Mouse (Mus musculus): ENCODE data around the gene Hmgxb4.
A peak's percentile ranks its signal among the peaks of the same experiment; 100 is the strongest.
"Not testable (repeated sequence)": the region's sequence is repeated elsewhere in the genome, so short reads cannot be mapped to it uniquely, and the experiment has no call there.

Hmgxb4 gene

DNA sequence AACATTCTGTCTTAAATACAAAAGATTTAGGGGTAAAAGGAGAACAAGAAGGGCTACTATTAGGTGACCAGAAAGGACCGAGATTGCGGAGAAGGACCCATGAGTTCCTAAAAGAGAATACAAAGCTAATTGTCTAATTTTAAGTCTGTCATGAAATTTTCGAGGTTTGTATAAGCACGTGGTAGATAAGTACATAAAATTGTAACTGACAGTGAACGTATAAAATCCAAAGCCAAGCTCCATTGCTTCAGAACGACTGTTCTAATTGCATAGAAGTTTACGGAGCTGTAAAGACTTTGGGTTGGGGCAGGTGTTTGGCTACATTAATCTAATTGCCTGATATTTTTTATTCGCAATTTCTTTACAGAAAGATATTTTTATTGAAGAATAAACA, at the start of gene Hmgxb4:
Gene Hmgxb4 (plus strand): TSS at position 276 of the 394 bp plus-strand sequence.
- DNase-seq (ENCODE audit: low read depth, low spot score) = no peak

DNA sequence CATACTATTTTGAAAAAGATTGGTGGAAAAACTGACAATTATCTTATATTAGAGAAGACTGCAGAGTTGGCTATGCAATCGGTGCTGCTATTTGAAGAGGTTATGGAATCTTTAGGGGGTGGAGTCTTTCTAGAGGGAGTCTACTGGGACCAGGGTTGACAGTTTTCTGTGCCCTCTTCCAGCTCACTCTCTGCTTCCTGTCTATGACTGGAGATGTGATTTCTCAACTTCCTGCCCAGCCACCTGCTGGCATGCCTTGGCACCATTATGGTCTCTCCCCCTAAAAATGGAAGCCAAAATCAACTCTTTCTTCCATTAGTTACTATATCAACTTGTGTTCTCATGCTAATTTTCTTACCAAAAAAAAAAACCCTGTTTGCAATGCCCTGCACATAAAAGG, 43.7 kb upstream of the Hmgxb4 start:
- no peak for DNase-seq (ENCODE audit: low read depth, low spot score)

DNA sequence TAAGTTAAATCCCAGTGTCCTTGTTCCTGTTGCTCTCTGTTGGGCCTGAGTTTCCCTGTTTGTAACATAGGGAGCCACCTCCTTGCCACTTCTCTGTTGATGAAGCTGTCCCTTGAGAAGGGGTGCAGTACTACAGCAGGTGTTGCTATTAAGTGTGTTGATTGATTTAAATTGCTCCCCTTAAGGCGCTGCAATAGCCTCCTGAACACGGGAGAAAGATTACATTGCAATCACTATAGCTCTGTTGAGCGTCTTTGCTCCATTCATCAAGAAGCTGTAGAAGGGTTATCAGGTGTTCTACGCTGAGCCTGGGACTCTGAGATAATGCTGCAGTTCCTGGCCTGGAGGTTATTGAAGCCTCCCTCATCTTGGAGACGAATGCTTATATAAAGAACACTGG, 29.2 kb upstream of the Hmgxb4 start:
- DNase-seq (ENCODE audit: low read depth, low spot score) = no peak

DNA sequence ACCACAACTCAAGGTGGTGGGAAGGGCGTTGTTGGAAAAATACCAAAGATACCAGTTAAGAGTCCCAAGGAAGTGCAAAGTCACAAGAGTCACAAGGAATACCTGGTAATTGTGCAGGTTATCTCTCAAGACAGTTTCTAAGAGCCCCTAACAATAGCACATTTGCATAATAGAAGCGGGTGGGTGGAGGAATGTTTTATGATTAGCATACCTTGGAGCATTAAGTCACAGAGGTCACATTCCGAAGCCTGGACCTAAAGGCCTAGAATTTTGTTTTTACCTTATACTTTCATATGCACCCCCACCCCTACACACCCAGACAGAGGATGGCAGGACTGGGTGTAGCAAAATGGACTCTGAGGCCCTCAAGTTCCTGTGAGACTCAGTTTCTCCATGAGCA, 22.9 kb upstream of the Hmgxb4 start:
- not testable (repeated sequence) for DNase-seq (ENCODE audit: low read depth, low spot score)

DNA sequence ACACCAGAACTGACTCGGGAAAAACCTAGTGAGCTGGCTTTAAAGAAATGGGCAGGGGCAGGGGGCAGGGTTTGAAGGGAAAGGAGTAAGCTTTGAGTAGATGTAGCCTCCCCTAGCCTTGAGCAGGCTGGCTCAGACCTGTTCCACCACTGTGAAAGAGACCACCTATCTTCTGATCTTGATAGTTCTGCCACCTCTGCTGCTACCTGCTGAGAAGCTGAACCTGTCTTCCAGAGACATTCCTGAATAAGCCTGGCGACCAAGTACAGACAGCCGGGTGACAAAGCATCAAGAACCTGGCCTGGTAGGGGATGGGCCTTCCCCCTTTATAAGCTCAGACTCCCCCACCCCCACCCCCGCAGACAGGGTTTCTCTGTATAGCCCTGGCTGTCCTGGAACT, 21.5 kb upstream of the Hmgxb4 start:
- DNase-seq (ENCODE audit: low read depth, low spot score) = no peak

DNA sequence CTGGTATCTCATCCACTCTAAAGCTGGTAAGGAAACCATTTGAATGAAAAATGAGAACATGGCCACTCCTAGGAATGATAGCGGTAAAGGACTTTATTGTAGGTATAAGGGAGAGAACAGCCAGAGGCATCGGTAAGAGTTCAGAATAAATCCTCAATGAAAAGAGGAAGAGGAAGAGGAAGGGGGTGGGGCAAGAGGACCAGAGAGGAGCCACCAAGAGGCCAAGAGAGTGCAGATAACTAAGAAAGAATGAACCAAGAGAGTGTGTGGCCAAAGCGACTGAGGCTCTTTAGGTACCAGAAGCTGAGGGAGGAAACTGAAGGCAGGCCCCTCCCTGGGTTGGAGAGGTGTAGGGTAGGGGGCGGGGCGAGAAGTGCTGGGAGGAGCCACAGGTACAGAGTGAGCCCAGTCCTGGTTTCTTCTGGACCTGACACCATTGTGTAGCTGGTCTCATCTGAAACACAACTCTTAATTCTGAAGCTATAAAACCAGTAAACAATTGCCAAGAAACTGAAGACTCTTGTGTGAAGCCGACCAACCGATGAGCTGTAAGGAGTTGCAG, 20.8 kb upstream of the Hmgxb4 start:
- DNase-seq (ENCODE audit: low read depth, low spot score) = no peak

DNA sequence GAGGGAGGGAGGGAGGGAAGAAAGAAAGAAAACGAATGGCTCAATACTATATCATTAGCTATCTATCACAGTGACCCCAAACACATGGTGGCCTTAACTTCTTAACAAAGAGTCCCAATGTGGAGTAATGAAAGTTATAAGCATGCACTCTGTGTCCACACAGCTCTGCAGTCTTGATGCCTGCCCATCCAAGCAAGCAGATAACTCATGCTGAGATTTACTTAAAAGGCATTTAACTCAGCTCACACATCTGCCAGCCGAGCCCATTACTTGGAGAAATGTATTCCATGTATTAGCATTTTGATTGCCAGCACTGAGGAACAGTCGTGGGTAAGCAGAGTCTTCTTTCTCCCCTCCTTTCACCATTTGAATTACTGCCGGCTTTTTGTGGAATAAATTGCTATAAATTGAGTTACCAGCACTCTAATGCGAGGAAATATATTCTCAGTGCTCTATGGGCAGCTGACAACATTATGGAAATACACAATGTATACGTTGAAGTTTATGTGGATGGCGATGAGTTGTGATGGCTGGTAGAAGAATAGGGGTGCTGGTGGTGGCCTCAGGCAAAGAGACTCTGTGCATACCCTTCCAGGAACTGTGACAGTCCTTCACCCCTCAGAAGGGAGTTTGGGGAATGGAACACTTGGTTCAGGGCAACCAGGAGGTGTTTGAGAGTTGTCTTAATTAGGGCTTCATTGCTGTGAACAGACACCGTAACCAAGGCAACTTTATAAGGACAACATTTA, 19.9 kb upstream of the Hmgxb4 start:
- DNase-seq (ENCODE audit: low read depth, low spot score) = no peak

DNA sequence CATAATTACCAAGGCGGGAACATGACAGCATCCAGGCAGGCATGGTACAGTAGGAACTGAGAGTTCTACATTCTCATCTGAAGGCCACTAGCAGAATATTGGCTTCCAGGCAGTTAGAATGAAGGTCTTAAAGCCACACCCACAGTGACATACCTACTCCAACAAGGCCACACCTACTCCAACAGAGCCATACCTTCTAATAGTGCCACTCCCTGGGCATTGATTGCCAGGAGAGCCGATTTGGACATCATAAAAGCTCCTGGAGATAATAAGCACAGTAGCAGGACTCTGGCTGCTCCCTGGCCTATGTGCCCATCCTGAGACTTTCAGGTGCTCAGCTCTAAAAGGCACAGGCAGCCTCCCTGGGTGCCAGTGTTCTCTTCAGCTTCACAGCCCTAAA, 19.3 kb upstream of the Hmgxb4 start:
- DNase-seq (ENCODE audit: low read depth, low spot score) = no peak

DNA sequence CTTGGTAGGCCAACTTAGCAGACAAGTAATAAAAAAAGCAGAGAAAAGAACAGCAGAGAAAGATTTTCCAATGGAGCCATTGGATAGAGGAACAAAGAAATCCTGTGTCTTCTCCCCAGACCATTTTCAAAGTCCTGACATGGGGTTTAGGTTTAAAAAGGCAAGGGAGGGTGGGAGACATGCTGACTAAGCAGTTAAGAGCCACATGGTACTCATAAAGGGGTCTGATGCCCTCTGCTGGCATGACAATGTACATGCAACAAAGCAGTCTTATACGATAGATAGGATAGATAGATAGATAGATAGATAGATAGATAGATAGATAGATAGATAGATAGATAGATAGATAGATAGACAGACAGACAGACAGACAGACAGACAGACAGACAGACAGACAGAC, 15.7 kb upstream of the Hmgxb4 start:
- DNase-seq (ENCODE audit: low read depth, low spot score) = peak; percentile 59

DNA sequence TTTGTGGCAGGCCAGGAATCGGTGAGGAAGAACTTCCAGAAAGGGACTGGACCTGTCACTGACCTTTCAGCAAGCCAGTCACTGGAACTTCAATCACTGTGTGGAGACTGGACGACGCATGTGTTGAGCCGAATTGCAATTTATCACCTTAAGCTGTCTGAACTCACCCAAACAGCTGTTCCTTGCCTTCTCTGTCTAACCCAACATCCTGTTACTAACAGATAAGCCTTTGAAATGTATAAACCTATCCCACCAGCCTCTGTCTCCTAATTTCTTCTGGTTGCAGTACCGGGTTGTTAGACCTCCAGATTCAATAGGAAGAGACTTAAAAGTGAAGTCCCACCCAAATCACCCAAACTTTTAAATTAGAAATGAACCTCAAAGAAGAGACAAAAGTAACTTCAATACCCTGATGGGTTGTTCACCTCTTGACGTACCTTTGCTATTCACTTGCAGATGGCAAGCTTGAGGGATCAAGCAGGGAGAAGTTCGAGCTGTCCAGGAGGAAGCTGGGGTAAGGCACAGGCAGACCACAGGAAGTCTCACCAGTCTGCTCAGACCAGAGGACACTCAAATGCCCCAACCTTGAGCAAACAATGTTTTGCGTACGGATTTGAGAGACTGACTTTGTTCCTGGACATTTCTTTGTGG, 13.0 kb upstream of the Hmgxb4 start:
- no peak for DNase-seq (ENCODE audit: low read depth, low spot score)

DNA sequence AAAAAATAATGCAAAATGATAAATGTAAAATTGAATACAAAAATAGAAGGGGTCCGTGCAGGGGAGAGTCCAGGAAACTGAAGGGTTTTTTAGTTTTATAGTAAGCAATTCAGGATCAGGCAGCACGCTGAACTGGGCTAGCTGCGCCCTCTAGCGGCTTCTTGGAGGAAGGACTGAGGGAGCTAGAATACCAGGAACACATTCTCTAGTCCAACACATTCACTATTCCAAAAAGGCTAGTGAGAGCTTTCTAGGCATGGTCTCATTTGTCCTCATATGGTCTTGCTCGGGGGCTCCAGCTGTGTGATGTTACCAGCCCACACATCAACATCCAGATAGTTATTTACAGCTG, 12.5 kb upstream of the Hmgxb4 start:
- peak; percentile 85 for DNase-seq (ENCODE audit: low read depth, low spot score)

DNA sequence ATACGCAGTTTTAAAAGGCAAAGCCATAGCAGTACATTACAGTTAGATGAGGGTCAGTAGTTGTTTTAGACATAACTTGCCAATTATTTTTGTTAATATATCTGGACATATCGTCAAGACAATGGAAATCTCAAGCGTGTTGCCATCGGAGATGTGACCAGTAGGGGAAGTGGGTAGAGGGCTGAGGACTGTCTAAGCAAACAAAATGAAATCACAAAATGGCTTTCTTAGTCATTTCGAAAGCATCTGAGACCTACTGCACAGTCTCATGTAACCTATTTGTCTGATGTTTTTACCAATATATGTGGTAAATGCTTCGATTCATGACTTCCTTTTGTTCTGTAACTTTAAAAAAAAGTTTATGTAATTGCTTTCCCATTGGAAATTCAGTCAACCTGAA, 11.3 kb upstream of the Hmgxb4 start:
- DNase-seq (ENCODE audit: low read depth, low spot score) = no peak

DNA sequence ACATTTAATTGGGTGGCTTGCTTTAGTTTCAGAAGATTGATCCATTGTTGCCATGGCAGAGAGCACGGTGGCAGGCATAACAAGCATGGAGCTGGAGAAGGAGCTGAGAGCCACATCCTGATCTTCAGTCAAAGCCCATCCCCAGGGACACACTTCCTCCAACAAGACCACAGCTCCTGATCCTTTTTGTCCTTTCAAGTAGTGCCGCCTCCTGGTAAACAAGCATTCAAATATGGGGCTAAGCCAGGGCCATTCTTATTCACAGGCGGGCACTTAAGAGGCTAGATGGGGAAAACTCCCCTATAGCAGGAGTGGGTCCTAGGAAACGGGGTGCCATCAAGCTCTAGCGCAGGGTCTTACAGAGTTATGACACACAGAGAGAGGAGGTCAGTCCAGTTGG, 5.7 kb upstream of the Hmgxb4 start:
- no peak for DNase-seq (ENCODE audit: low read depth, low spot score)

DNA sequence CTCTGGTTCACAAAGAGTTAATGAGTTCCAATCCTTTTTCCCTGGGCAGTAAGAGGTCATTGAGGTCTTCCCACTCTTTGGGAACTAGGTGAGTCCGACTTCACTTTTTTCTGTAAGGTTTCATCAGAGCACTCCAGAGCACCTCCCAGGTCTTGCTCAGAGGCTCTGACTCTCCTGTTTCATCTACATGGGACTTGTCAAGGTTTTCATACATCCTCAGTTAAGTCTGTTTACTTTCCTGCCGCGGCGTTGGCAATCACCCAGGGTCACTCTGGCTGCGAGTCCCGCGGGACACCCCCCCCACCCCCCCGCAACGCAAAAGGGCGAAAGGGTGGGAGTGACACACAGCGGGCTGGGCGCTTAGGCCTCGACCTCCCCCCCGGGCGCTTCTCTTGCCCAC, 3.1 kb upstream of the Hmgxb4 start:
- DNase-seq (ENCODE audit: low read depth, low spot score) = no peak

DNA sequence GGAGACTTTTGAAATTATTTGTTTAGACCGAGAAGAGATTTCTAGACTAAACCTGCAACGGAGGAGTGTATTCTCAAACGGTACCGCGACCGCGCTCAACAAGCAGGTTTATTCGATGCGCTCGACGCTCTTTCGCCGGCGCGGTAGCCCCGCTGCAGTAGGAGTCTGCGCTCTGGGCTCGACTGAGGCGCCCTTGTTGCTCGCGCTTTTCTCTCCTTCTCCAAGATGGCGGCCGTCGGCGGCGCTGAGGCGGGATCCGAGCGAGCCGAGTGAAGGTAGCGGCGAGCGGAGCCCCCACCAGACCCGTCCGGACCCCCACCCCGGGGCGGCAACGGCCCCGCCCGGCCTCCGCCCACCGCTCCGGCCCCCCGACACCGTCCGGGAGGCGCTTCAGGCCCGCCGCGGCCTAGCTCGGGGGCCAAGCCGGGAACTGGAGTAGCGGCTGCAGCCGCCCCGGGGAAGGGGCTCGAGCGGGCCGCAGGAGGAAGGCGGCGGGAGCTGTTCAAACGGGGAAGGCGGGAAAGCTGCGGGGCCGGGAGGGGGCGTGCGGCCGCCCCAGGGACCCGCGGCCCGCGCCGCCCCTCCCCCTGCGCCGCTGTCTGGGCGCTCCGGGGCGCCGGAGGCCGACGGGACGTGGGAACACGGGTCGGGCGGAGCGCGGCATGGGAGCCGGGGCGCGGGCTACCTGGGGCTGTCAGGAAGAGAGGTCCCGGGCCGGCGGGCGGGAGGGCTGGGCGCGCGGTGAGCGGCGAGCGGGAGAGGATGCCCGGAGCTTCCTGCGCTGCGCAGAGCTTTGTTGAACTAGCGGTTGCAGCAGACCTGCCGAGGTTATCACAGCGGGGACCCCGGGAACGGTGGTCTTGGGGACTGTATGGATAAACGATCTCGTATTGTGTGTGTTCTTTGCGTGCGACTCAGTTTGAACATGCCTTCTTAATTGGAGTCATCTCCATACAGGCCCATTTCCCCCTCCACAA, 607 bp downstream of the Hmgxb4 start:
- peak; percentile 93 for DNase-seq (ENCODE audit: low read depth, low spot score)

DNA sequence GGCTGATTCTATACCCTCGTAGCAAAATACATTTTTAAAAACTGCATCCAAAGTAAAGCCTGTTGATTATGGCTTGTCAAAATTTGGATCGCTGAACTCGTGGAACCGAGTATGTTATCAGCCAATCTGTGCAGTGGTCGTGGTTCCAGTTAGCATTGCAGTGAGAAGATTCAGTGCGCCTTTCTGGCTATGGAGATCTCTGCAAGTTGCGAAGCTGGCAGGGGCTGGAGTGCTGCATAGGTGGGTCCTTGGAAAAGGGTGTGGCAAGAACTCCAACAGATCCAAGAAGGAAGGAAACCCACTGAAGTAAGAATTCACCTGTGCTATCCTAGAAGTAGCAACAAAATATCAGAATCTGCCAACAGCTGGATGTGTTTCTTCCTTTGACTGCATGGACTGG, 1.4 kb downstream of the Hmgxb4 start:
- peak; percentile 43 for DNase-seq (ENCODE audit: low read depth, low spot score)

DNA sequence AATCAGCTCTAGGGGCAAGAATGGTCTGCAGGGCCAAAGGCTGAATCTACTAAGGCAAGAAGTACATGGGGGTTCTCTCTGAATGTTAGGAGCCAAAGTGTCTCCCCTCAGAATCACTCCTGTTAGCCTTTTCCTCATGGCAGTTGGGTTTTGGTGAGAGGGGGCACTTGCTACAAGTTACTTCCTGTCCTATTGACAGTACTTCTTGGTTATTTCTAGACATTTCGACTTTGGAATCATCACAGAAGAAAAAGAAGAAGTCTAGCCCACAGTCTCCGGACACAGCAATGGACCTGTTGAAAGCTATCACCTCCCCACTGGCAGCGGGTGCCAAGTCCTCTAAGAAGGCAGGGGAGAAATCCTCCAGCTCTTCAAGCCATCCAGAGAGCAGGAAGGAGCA, 7.3 kb downstream of the Hmgxb4 start:
- no peak for DNase-seq (ENCODE audit: low read depth, low spot score)

DNA sequence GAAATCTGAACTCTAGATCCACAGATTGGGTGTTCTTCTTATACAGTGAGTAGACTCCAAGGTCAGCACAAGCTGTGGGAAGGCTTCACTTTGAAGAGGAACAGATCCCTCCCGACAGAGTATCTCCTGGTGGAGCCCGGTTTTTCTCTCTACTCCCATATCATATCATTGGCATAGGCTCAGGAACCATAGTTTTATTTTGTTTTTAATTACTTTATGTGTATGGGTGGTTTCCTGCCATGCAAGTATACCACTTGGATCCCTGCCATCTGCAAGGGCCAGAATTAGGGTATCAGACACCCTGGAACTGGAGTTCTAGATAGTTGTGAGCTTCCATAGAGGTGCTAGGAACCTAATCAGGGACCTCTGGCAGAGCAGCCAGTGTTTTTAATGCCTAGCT, 15.7 kb downstream of the Hmgxb4 start:
- DNase-seq (ENCODE audit: low read depth, low spot score) = no peak

DNA sequence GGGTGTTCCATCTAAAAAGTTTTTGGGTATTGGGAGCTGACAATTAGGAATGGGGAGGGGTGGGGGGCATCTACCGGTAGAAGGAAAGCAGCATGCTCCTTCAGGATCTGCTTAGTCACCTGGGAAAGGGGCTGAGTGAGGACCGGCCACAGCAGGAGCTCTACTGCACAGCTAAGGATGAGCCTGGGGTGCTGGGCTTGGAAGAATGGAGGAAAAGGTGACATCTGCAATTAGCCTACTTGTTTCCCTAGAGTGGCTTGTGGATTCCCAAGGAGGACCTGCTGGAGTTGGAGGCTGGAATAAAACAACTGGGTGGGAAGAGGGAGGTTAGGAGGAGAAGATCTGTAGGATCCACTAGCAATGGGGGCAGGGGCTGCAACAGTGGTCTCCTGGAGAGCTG, 20.4 kb downstream of the Hmgxb4 start:
- DNase-seq (ENCODE audit: low read depth, low spot score) = no peak

DNA sequence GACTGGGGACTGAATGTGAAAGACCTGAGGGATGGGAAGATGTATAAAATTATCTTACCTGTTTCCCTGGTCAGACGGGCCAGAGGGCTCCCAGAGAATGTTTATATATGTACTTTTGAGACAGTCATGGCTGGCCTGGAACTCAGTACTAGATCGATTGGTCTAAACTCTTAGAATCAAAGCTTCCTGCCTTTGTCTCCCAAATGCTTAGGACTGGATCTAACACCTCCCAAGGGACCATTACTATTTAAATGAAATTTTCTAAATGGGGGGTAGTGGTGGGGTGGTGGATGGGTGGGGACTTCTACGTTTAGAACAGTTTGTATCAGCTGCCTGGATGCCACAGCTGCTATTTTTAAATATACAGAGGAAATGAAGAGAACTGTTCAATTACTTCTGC, 20.8 kb downstream of the Hmgxb4 start:
- no peak for DNase-seq (ENCODE audit: low read depth, low spot score)

DNA sequence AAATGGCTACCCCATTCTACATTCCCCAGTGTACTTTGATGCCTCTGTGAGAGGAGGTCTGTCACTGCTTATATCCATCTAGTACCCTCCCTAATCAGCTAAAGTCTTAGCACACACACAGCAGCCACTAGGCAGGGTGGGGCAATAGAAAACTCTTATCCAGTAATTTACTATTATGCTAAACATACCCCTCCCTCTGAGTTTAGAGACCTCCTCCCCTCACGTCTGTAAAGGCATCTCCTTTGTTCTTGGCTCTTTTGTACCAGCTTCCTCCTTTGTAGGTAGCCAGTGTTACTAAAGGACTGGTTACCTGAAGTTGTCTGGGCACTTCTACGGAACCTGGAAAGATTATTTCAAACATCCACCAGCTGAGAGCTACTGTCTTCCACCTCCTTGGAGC, 22.8 kb downstream of the Hmgxb4 start:
- no peak for DNase-seq (ENCODE audit: low read depth, low spot score)

DNA sequence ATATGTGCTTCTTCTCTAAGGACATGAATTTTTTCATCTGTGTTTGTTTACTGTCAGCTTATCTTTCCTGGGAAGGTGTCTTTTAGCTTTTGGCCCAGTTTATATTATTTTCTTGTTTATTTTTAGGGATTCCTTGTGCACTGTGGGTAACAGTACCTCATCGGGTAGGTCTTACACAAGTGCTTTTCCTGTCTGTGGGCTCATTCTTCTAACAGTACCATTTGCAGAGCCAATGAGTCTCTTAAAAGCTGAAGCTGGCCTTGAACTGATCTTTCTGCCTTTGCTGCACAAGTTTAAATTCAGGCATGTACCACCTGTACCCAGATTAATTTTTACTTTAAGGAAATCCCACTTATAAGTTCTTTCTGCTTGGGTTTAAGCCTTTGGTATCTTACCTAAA, 23.3 kb downstream of the Hmgxb4 start:
- DNase-seq (ENCODE audit: low read depth, low spot score) = no peak
